Mouse (Mus musculus) spleen, postnatal 10 days (tissue): Measurements from ENCODE around the gene Mmp23.

Experiments used
- DNase-seq, 2 experiments: peaks; one replicate each; pipeline ENCODE4 v3.0.0; 2021 to 2022; ENCODE audit warnings: low spot score in 2 of 2

The Mmp23 gene

GRCm38 (mm10) chr4:155601091-155601996, 51.8 kb downstream of the Mmp23 start, which contains the start of gene Slc35e2:
Gene Slc35e2 (plus strand): TSS chr4:155601416.
- DNase-seq = peak; percentile 95 to 98
